Mouse (Mus musculus): ENCODE results near the gene Kdm4a.

Kdm4a gene

GRCm38 (mm10) chr4:118179467-118180300 lies at the start of gene Kdm4a:
TSS of gene Kdm4a (minus strand) at chr4:118180043.
- DNase-seq (ENCODE audit: low read depth): peak; percentile 99

GRCm38 (mm10) chr4:118229035-118229770 lies 49.4 kb upstream of the Kdm4a start:
- DNase-seq (ENCODE audit: low read depth): no peak

- no peak for DNase-seq (ENCODE audit: low read depth)
Measured at GRCm38 (mm10) chr4:118227398-118227797, 47.6 kb upstream of the Kdm4a start.

- DNase-seq (ENCODE audit: low read depth): peak; percentile 68
Measured at GRCm38 (mm10) chr4:118221261-118221660, 41.4 kb upstream of the Kdm4a start.

- no peak for DNase-seq (ENCODE audit: low read depth)
Measured at GRCm38 (mm10) chr4:118220756-118221155, 40.9 kb upstream of the Kdm4a start.

- DNase-seq (ENCODE audit: low read depth): no peak
Measured at GRCm38 (mm10) chr4:118219487-118219886, 39.6 kb upstream of the Kdm4a start.

- no peak for DNase-seq (ENCODE audit: low read depth)
Measured at GRCm38 (mm10) chr4:118218521-118218920, 38.7 kb upstream of the Kdm4a start.

- DNase-seq (ENCODE audit: low read depth): peak; percentile 53
Measured at GRCm38 (mm10) chr4:118216726-118217595, 37.1 kb upstream of the Kdm4a start.

GRCm38 (mm10) chr4:118214891-118215290 lies 35.0 kb upstream of the Kdm4a start:
- no peak for DNase-seq (ENCODE audit: low read depth)

- no peak for DNase-seq (ENCODE audit: low read depth)
Measured at GRCm38 (mm10) chr4:118206918-118207640, 27.2 kb upstream of the Kdm4a start.

- DNase-seq (ENCODE audit: low read depth): no peak
Measured at GRCm38 (mm10) chr4:118205906-118206305, 26.1 kb upstream of the Kdm4a start.

GRCm38 (mm10) chr4:118199093-118199492 lies 19.2 kb upstream of the Kdm4a start:
- no peak for DNase-seq (ENCODE audit: low read depth)

GRCm38 (mm10) chr4:118198606-118199005 lies 18.8 kb upstream of the Kdm4a start:
- no peak for DNase-seq (ENCODE audit: low read depth)

GRCm38 (mm10) chr4:118196185-118196584 lies 16.3 kb upstream of the Kdm4a start:
- DNase-seq (ENCODE audit: low read depth): no peak

GRCm38 (mm10) chr4:118180301-118181080 lies 648 bp upstream of the Kdm4a start:
- DNase-seq (ENCODE audit: low read depth): peak; percentile 29

GRCm38 (mm10) chr4:118178952-118179466 lies 834 bp downstream of the Kdm4a start:
- peak; percentile 42 for DNase-seq (ENCODE audit: low read depth)

GRCm38 (mm10) chr4:118172461-118172860 lies 7.4 kb downstream of the Kdm4a start:
- DNase-seq (ENCODE audit: low read depth): no peak

- peak; percentile 48 for DNase-seq (ENCODE audit: low read depth)
Measured at GRCm38 (mm10) chr4:118171006-118171405, 8.8 kb downstream of the Kdm4a start.

- no peak for DNase-seq (ENCODE audit: low read depth)
Measured at GRCm38 (mm10) chr4:118162123-118162522, 17.7 kb downstream of the Kdm4a start.

- no peak for DNase-seq (ENCODE audit: low read depth)
Measured at GRCm38 (mm10) chr4:118157666-118158065, 22.2 kb downstream of the Kdm4a start.

Data from 416B (cell line).